Mouse (Mus musculus): ENCODE data around the gene Muc4. TPM values are rescaled to one million over a fixed set of nuclear protein-coding genes. Genes with fewer than 3 reads are reported as not detected.

Muc4 gene
- under 1 TPM; 0.10 to 0.17 TPM for total RNA-seq (2021)

- intact Hi-C loops (cut with DNase I) = no loop called here
- no peak for DNase-seq
These were observed at the start of gene Muc4 for GRCm38 (mm10) chr16:32735586-32735985. Muc4 (plus strand) TSS chr16:32735886.

GRCm38 (mm10) chr16:32685998-32686397 lies 49.7 kb upstream of the Muc4 start:
- no peak for DNase-seq
- intact Hi-C loops (cut with DNase I) = no loop called here

- intact Hi-C loops (cut with DNase I) = no loop called here
- no peak for DNase-seq
These were observed 48.5 kb upstream of the Muc4 start for GRCm38 (mm10) chr16:32687221-32687620.

- no peak for DNase-seq
- intact Hi-C loops (cut with DNase I) = loop anchor here (1.0 kb wide), 1 partner anchor 50 kb away; no protein-coding TSS in a partner anchor
These were observed 46.9 kb upstream of the Muc4 start for GRCm38 (mm10) chr16:32688770-32689169.

GRCm38 (mm10) chr16:32689501-32689900 lies 46.2 kb upstream of the Muc4 start:
- intact Hi-C loops (cut with DNase I) = loop anchor here (1.0 kb wide), 1 partner anchor 51 kb away; no protein-coding TSS in a partner anchor
- peak; percentile 70 to 86 for DNase-seq

- intact Hi-C loops (cut with DNase I) = loop anchor here (5.0 kb wide), 2 partner anchors 115 to 180 kb away; partner anchors contain the start of genes Fyttd1, Rubcn and Smbd1
These were observed 38.7 kb upstream of the Muc4 start for GRCm38 (mm10) chr16:32696841-32697464.

GRCm38 (mm10) chr16:32697665-32698446 lies 37.8 kb upstream of the Muc4 start:
- no peak for DNase-seq
- intact Hi-C loops (cut with DNase I) = loop anchor here (5.0 kb wide), 2 partner anchors 114 to 179 kb away; partner anchors contain the start of genes Fyttd1, Rubcn and Smbd1

More at GRCm38 (mm10) chr16:32696841-32697464, 38.7 kb upstream of the Muc4 start:
- DNase-seq = peak; percentile 48 to 71

- DNase-seq = no peak
- intact Hi-C loops (cut with DNase I) = loop anchor here (5.0 kb wide), 2 partner anchors 114 to 179 kb away; partner anchors contain the start of genes Fyttd1, Rubcn and Smbd1
These were observed 37.1 kb upstream of the Muc4 start for GRCm38 (mm10) chr16:32698550-32698949.

GRCm38 (mm10) chr16:32703312-32703912 lies 32.3 kb upstream of the Muc4 start:
- DNase-seq = peak in 1 of 2 experiments; percentile 37
- intact Hi-C loops (cut with DNase I) = no loop called here

- intact Hi-C loops (cut with DNase I) = loop anchor here (5.0 kb wide), 1 partner anchor 82 kb away; no protein-coding TSS in a partner anchor
These were observed 30.1 kb upstream of the Muc4 start for GRCm38 (mm10) chr16:32705606-32706005.

GRCm38 (mm10) chr16:32707111-32707823 lies 28.4 kb upstream of the Muc4 start:
- DNase-seq = no peak
- intact Hi-C loops (cut with DNase I) = loop anchor here (5.0 kb wide), 1 partner anchor 80 kb away; no protein-coding TSS in a partner anchor

More at GRCm38 (mm10) chr16:32705606-32706005, 30.1 kb upstream of the Muc4 start:
- DNase-seq = no peak

- intact Hi-C loops (cut with DNase I) = loop anchor here (5.0 kb wide), 1 partner anchor 79 kb away; no protein-coding TSS in a partner anchor
- DNase-seq = no peak
These were observed 27.7 kb upstream of the Muc4 start for GRCm38 (mm10) chr16:32707824-32708456.

GRCm38 (mm10) chr16:32708457-32709033 lies 27.1 kb upstream of the Muc4 start:
- no peak for DNase-seq
- intact Hi-C loops (cut with DNase I) = loop anchor here (5.0 kb wide), 1 partner anchor 79 kb away; no protein-coding TSS in a partner anchor

- DNase-seq = no peak
- intact Hi-C loops (cut with DNase I) = loop anchor here (5.0 kb wide), 1 partner anchor 78 kb away; no protein-coding TSS in a partner anchor
These were observed 26.6 kb upstream of the Muc4 start for GRCm38 (mm10) chr16:32709116-32709515.

- intact Hi-C loops (cut with DNase I) = no loop called here
These were observed 25.1 kb upstream of the Muc4 start for GRCm38 (mm10) chr16:32710426-32711070.

GRCm38 (mm10) chr16:32712202-32712601 lies 23.5 kb upstream of the Muc4 start:
- no peak for DNase-seq
- intact Hi-C loops (cut with DNase I) = no loop called here

More at GRCm38 (mm10) chr16:32710426-32711070, 25.1 kb upstream of the Muc4 start:
- no peak for DNase-seq

- DNase-seq = peak; percentile 36 to 39
- intact Hi-C loops (cut with DNase I) = no loop called here
These were observed 22.1 kb upstream of the Muc4 start for GRCm38 (mm10) chr16:32713556-32713955.

- DNase-seq = peak in 1 of 2 experiments; percentile 41
- intact Hi-C loops (cut with DNase I) = no loop called here
These were observed 20.3 kb upstream of the Muc4 start for GRCm38 (mm10) chr16:32715364-32715763.

GRCm38 (mm10) chr16:32723163-32723562 lies 12.5 kb upstream of the Muc4 start:
- intact Hi-C loops (cut with DNase I) = no loop called here
- no peak for DNase-seq

Measured in heart, postnatal 10 days (tissue).